Mouse (Mus musculus): Measurements from ENCODE around the gene Ampd2. TPM values are rescaled to one million over a fixed set of nuclear protein-coding genes. Genes with fewer than 3 reads are reported as not detected.

Gene Ampd2
- total RNA-seq, 2 experiments from 2014 or later, result 3.8 to 5.6 TPM

GRCm38 (mm10) chr3:108112666-108113065, 26.2 kb upstream of the Ampd2 start:
- no peak for DNase-seq
- no peak for TF ChIP-seq CTCF (IDR thresholded peaks at IDR 0.05)
- Histone ChIP-seq H3K4me3 (no peak overlapping the region), H3K27ac (no peak overlapping the region)
- intact Hi-C loops (cut with DNase I), result no loop called here

GRCm38 (mm10) chr3:108112246-108112645, 25.8 kb upstream of the Ampd2 start:
- no peak for DNase-seq
- intact Hi-C loops (cut with DNase I), result no loop called here
- H3K4me3 ChIP-seq, result no peak overlapping the region
- TF ChIP-seq CTCF (IDR thresholded peaks at IDR 0.05), result no peak
- no peak overlapping the region for H3K27ac ChIP-seq

DNA sequence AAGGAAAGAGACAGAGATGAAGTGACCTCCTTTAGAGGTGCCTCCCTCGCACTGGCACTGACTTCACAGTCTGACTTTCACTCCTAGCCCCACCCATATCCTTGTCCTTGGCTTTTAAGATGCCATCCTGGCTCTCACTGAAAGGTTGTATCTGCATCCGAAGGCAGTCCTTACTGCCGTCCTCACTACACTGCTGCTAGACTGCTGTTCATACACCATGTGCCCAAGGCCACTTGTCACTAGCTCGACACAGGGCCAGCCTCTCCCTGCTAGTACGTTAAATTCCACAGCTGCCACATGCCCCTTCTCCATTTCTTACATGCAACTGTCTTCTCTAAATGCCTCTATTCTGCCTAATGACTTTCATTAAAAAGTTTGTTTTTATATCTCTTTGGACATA, 24.9 kb upstream of the Ampd2 start:
- intact Hi-C loops (cut with DNase I), result no loop called here
- no peak for DNase-seq
- no peak for TF ChIP-seq CTCF (IDR thresholded peaks at IDR 0.05)
- H3K27ac ChIP-seq, result no peak overlapping the region
- no peak overlapping the region for H3K4me3 ChIP-seq

DNA sequence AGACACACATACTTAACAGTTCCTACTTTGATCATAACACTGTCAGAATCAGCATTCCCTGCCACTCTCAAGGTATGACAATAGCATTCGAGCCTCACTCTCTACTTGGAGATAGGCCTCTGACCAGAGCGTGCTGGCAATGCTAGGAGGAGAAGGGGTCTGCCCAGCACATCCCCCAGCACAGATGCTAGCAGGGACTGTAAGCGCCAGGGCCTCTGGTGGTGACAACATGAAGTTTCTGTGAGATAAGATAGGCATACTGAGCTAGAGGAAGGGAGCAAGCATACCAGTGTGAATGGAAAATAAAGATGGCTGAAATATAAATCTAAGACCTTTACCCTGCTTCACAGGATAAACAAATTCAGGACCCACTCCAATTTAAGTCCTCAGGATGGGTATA, 18.8 kb upstream of the Ampd2 start:
- H3K27ac ChIP-seq, result no peak overlapping the region

DNA sequence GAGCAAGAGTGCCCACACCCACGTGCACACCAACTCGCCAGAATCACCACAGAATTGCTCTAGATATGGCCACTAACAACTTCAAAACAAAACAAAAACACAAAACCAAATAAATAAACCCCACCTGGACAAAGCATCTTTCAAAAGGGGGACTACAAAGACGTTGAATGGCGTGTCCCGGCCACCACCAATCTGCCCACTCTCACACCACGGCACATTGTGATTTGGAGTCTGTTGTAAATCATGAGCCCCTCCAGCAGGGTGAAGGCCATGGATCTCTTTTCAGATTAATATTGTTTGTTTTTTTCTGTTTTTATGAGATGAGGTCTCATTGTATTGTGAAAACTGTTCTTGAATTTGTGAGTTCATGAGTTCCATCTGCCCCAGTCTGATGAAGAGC, 15.6 kb upstream of the Ampd2 start:
- TF ChIP-seq CTCF (IDR thresholded peaks at IDR 0.05), result no peak
- Histone ChIP-seq H3K4me3 (no peak overlapping the region), H3K27ac (no peak overlapping the region)
- DNase-seq, result no peak
- intact Hi-C loops (cut with DNase I), result no loop called here

More for the DNA sequence above, 18.8 kb upstream of the Ampd2 start:
- no peak for DNase-seq
- TF ChIP-seq CTCF (IDR thresholded peaks at IDR 0.05), result no peak
- H3K4me3 ChIP-seq, result no peak overlapping the region
- intact Hi-C loops (cut with DNase I), result no loop called here

GRCm38 (mm10) chr3:108101594-108101993, 15.1 kb upstream of the Ampd2 start:
- intact Hi-C loops (cut with DNase I), result no loop called here
- Histone ChIP-seq H3K27ac (no peak overlapping the region), H3K4me3 (no peak overlapping the region)
- no peak for DNase-seq
- no peak for TF ChIP-seq CTCF (IDR thresholded peaks at IDR 0.05)

GRCm38 (mm10) chr3:108098316-108098715, 11.9 kb upstream of the Ampd2 start:
- H3K4me3 ChIP-seq, result no peak overlapping the region
- TF ChIP-seq CTCF (IDR thresholded peaks at IDR 0.05), result no peak
- no peak overlapping the region for H3K27ac ChIP-seq
- DNase-seq, result no peak
- intact Hi-C loops (cut with DNase I), result no loop called here

- no peak overlapping the region for H3K27ac ChIP-seq
- no peak for DNase-seq
- no peak overlapping the region for H3K4me3 ChIP-seq
- intact Hi-C loops (cut with DNase I), result no loop called here
- TF ChIP-seq CTCF (IDR thresholded peaks at IDR 0.05), result no peak
Observed at GRCm38 (mm10) chr3:108097656-108098055, 11.2 kb upstream of the Ampd2 start.

GRCm38 (mm10) chr3:108096726-108097125, 10.3 kb upstream of the Ampd2 start:
- H3K4me3 ChIP-seq, result no peak overlapping the region
- DNase-seq, result no peak
- no peak for TF ChIP-seq CTCF (IDR thresholded peaks at IDR 0.05)
- intact Hi-C loops (cut with DNase I), result no loop called here
- no peak overlapping the region for H3K27ac ChIP-seq

GRCm38 (mm10) chr3:108096226-108096625, 9.8 kb upstream of the Ampd2 start:
- Histone ChIP-seq H3K4me3 (no peak overlapping the region), H3K27ac (no peak overlapping the region)
- DNase-seq, result no peak
- no peak for TF ChIP-seq CTCF (IDR thresholded peaks at IDR 0.05)
- intact Hi-C loops (cut with DNase I), result no loop called here

DNA sequence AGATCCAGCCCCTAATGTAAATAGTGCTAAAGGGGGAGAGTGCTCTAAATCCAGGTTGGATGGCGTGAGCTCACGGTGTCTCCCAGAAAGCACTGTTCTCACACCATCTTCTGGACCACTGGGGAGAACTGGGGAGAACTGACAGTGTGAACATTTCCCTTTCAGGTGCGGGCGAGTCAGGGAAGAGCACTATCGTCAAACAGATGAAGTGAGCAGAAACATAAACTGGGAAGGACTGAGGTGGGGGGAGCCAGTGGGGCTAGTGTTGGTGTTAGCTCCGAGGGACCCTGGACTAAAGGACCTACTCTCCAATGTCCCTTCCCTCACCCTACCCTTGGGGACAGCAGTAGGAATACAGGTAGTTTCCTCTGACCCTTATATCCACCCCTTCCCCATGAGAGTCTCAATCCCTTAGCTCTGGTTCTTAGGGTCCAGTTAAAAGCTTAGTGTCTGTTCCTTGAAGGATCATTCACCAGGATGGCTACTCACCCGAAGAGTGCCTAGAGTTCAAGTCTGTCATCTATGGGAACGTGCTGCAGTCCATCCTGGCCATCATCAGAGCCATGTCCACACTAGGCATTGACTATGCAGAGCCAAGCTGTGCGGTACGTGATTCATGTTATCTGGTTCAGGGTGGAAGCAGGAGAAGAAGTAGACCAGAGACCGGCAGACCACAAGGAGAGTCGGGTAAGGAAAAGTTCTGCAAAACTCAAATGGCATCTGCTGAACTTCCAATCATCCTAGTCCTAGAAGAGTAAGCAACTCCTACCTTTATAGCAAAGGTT, 8.7 kb upstream of the Ampd2 start:
- no peak overlapping the region for H3K27ac ChIP-seq
- no peak for DNase-seq
- H3K4me3 ChIP-seq, result no peak overlapping the region
- intact Hi-C loops (cut with DNase I), result no loop called here
- TF ChIP-seq CTCF (IDR thresholded peaks at IDR 0.05), result no peak

GRCm38 (mm10) chr3:108094146-108094545, 7.7 kb upstream of the Ampd2 start:
- H3K4me3 ChIP-seq, result no peak overlapping the region
- H3K27ac ChIP-seq, result no peak overlapping the region
- intact Hi-C loops (cut with DNase I), result no loop called here
- TF ChIP-seq CTCF (IDR thresholded peaks at IDR 0.05), result no peak
- no peak for DNase-seq

DNA sequence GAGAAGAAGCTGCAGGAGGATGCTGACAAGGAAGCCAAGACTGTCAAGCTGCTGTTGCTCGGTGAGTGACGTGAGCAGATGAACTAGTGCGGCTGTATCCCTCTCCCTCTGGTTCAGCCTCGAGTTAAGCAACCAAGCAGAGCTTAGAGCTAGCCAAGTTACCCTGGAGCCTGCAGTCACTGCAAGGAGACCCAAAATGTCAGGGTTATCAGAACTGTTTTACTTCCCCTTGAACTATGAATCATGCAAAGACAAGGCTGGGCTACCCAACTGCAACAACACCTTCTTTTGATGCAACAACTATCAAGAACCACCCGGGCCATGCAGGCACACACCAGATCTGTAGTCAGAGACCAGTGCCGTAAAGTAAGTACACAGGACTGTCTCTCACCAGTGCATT, 6.9 kb upstream of the Ampd2 start:
- TF ChIP-seq CTCF (IDR thresholded peaks at IDR 0.05), result no peak
- intact Hi-C loops (cut with DNase I), result no loop called here
- Histone ChIP-seq H3K27ac (no peak overlapping the region), H3K4me3 (no peak overlapping the region)
- DNase-seq, result no peak

GRCm38 (mm10) chr3:108092536-108093115, 6.2 kb upstream of the Ampd2 start, which contains the start of gene Gnat2:
Gene Gnat2 (plus strand): TSS chr3:108092789.
- TF ChIP-seq CTCF (IDR thresholded peaks at IDR 0.05), result no peak
- intact Hi-C loops (cut with DNase I), result no loop called here
- no peak within 1 kb of the TSS for H3K4me3 ChIP-seq
- no peak within 1 kb of the TSS for H3K27ac ChIP-seq
- no peak for DNase-seq

Measured in gastrocnemius, adult 2 months (tissue).